Mouse (Mus musculus): ENCODE measurements around the gene Ccdc183.

- TF ChIP-seq POLR2A (IDR thresholded peaks at IDR 0.05; ENCODE audit: borderline replicate concordance, extremely low read depth, low read depth, low read length) = no peak
- no peak for TF ChIP-seq CTCF (IDR thresholded peaks at IDR 0.05; ENCODE audit: insufficient read depth, low read length)
These were observed 58.7 kb downstream of the Ccdc183 start for GRCm38 (mm10) chr2:25558774-25559173.

Measured in lung, adult 2 months (tissue).